ENCODE assay signal across 11 mouse cellular contexts in the genomic region with DNA sequence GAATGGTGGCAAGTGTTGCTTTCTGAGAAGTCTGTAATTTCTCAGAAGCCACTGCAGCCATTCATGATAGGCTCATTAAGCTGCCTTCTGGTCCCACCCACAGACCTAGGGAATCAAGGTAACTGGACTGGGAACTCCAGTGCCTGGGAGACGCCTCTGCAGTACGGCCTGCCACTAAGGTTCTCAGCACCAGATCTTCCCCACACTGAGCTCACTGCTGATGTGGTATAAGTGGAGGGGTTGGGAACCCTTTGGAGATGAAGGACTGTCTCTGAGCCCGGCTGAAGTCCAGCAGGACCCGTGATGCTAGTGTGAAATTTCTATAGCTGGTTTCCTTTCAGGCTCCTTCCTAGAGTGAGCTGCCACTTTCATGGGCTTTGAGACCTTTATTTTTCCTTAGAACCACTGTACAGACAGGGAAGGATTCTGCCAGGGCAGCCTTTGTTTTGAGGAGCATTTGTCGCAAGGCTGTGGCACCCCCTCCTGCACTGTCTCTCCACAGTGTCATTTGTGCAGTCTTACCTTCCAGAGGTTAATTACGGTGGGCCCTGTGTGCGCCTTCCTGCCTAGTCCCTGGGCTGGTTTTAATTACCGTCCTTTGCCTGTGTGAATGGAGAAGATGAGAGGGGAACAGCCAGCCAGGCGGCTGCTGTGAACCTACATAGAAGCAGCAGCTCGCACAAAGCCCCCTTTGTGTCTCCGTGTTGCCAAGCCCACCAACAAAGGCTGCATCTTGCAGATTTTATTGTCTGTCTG.
DNase-seq lines count a peak whose midpoint lies in the region; ATAC-seq lines count a peak whose summit lies in the region.
"Had no signal": no experiment of that assay in that cellular context is flagged by ENCODE, and none has a peak within 500 bp of the region (broad histone marks: within the 10 kb centered on the region; RNA-seq: fewer than 3 reads in every experiment).

No protein-coding gene starts in this region.

- peak overlapping the region; percentile 57 for H3K9ac ChIP-seq in midbrain, embryonic 11.5 days (ENCODE audit: low read length)
- no peak overlapping the region for H3K9ac ChIP-seq in liver, embryonic 12.5 days
- H3K9ac ChIP-seq: liver, embryonic 14.5 days had no signal

- no peak overlapping the region for H3K4me3 ChIP-seq in midbrain, embryonic 11.5 days (ENCODE audit: low read depth, low read length)
- H3K4me3 ChIP-seq in liver, embryonic 12.5 days = no peak overlapping the region
- H3K4me3 ChIP-seq: erythroblast, embryonic 14.5 days had no signal

- 11% methylated on average over 11 of the region's 11 CpGs for WGBS in midbrain, embryonic 11.5 days
- 76% methylated on average over 11 of the region's 11 CpGs for WGBS in liver, embryonic 12.5 days (ENCODE audit: insufficient replicate concordance)

- H3K9me3 ChIP-seq in midbrain, embryonic 11.5 days (ENCODE audit: control insufficient read depth, low read length) = no peaks in the 10 kb centered on the region
- no peaks in the 10 kb centered on the region for H3K9me3 ChIP-seq in liver, embryonic 12.5 days (replicated peaks)

- no peaks in the 10 kb centered on the region for H3K27me3 ChIP-seq in midbrain, embryonic 11.5 days (ENCODE audit: control insufficient read depth, insufficient read depth, low read length)
- H3K27me3 ChIP-seq in liver, embryonic 12.5 days (replicated peaks) = no peaks in the 10 kb centered on the region

- H3K4me2 ChIP-seq in midbrain, embryonic 11.5 days = peak overlapping the region; percentile 25; the same call in 1 of the 2 replicates
- H3K4me2 ChIP-seq in liver, embryonic 12.5 days = no peak overlapping the region

- ATAC-seq in midbrain, embryonic 11.5 days (ENCODE audit: low FRiP score) = peak; percentile 84
- ATAC-seq in liver, embryonic 12.5 days = no peak
- ATAC-seq in CD4-positive, CD25-positive, alpha-beta regulatory T cell, adult 4 months = no peak

- H3K36me3 ChIP-seq in midbrain, embryonic 11.5 days (ENCODE audit: control insufficient read depth, insufficient read depth, low read length) = no peaks in the 10 kb centered on the region
- H3K36me3 ChIP-seq in liver, embryonic 12.5 days = peaks cover 3% of the 10 kb centered on the region; the same call in 1 of the 2 replicates

- peak overlapping the region; percentile 91 for H3K27ac ChIP-seq in midbrain, embryonic 11.5 days (ENCODE audit: low read depth, low read length)
- no peak overlapping the region for H3K27ac ChIP-seq in liver, embryonic 12.5 days
- H3K27ac ChIP-seq: liver, embryonic 14.5 days had no signal

- intact Hi-C loops in gastrocnemius, postnatal 14 days (cut with DNase I; ENCODE audit: low total_unique reads) = no loop called here

- DNase-seq in Muller cell, postnatal 12 days (ENCODE audit: inconsistent ontology term) = peak; percentile 17
- peak; percentile 91 for DNase-seq in embryo, embryonic 10.5 days (ENCODE audit: low spot score)
- DNase-seq in forelimb bud, embryonic 11.5 days (ENCODE audit: low read depth, low spot score) = peak; percentile 86
- DNase-seq in midbrain, embryonic 11.5 days (ENCODE audit: low spot score, missing footprints) = peak; percentile 96
- no peak for DNase-seq in adrenal gland, adult 8-10 months
- DNase-seq in gastrocnemius, postnatal 14 days = no peak
- DNase-seq: heart, postnatal 4 days had no signal

- peaks cover 23% of the 10 kb centered on the region for H3K4me1 ChIP-seq in midbrain, embryonic 11.5 days (ENCODE audit: control insufficient read depth, insufficient read depth, low read length)
- peaks cover 22% of the 10 kb centered on the region for H3K4me1 ChIP-seq in liver, embryonic 12.5 days

Comparison
In these comparisons a context has a peak if more than half of its experiments do, and no peak if none do; other contexts are left out.
1. DNase-seq: peak in Muller cell, postnatal 12 days (single experiment), embryo, embryonic 10.5 days (single experiment), forelimb bud, embryonic 11.5 days (single experiment) and midbrain, embryonic 11.5 days (single experiment); none in adrenal gland, adult 8-10 months (single experiment) and gastrocnemius, postnatal 14 days (single experiment).